Mouse (Mus musculus) intestine, embryonic 14.5 days (tissue): Measurements from ENCODE around the gene Mapt. TPM values are rescaled to one million over a fixed set of nuclear protein-coding genes. Genes with fewer than 3 reads are reported as not detected.
A peak's percentile ranks its signal among the peaks of the same experiment; 100 is the strongest.
"Not testable (repeated sequence)": the region's sequence is repeated elsewhere in the genome, so short reads cannot be mapped to it uniquely, and the experiment has no call there.

ENCODE experiments used
- ATAC-seq: fragments of 200-750 bp; cut with Nextera tagmentation; replicated peaks from 2 replicates; pipeline ENCODE4 v1.8.0; 2017; ENCODE audit warnings: low read depth, moderate number of reproducible peaks, moderate TSS enrichment, moderate library complexity; ENCODE audit not compliant: low FRiP score, low TSS enrichment
- DNase-seq: peaks from one replicate; pipeline ENCODE4 v3.0.0-alpha.2; 2018; ENCODE audit warnings: low spot score
- H3K27ac ChIP-seq: fragments of 300-500 bp; sonication (generic); 2 replicates; pipeline ENCODE4 v1.5.1; 2014; ENCODE audit warnings: low read depth, mild to moderate bottlenecking, control low read depth
- H3K27me3 ChIP-seq: fragments of 300-500 bp; sonication (generic); replicated peaks from 2 replicates; pipeline ENCODE4 v1.6.1; 2014; ENCODE audit warnings: low read length, control low read depth; ENCODE audit not compliant: control insufficient read depth, insufficient read depth
- H3K36me3 ChIP-seq: fragments of 300-500 bp; sonication (generic); 2 replicates; pipeline ENCODE4 v1.6.1; 2014; ENCODE audit warnings: low read length, control low read depth; ENCODE audit not compliant: control insufficient read depth, insufficient read depth
- H3K4me1 ChIP-seq: fragments of 300-500 bp; sonication (generic); replicated peaks from 2 replicates; pipeline ENCODE4 v1.6.1; 2014; ENCODE audit warnings: low read length, control low read depth, mixed read lengths; ENCODE audit not compliant: control insufficient read depth, insufficient read depth
- H3K4me2 ChIP-seq: fragments of 300-500 bp; sonication (generic); 2 replicates; pipeline ENCODE4 v1.6.1; 2014; ENCODE audit warnings: low read length
- H3K4me3 ChIP-seq: fragments of 300-500 bp; sonication (generic); 2 replicates; pipeline ENCODE4 v1.5.1; 2014; ENCODE audit warnings: low read depth, low read length, control low read depth, mixed read lengths
- H3K9ac ChIP-seq: fragments of 300-500 bp; sonication (generic); 2 replicates; pipeline ENCODE4 v1.6.1; 2014; ENCODE audit warnings: mild to moderate bottlenecking, low read length
- H3K9me3 ChIP-seq: fragments of 300-500 bp; sonication (generic); 2 replicates; pipeline ENCODE4 v1.6.1; 2016; ENCODE audit warnings: low read length, control low read depth; ENCODE audit not compliant: control insufficient read depth
- WGBS: fragments of 180-500 bp; shearing (Covaris S2); extraction: QIAGEN DNeasy Blood & Tissue Kit; methylation state at CpG from one replicate; pipeline ENCODE4 v1.1.7; 2014; 5-methylcytosine and 5-hydroxymethylcytosine counted together
- polyA plus RNA-seq: library from polyadenylated mRNA; unstranded; fragments of >200 nt; fragmentation: Nextera tagmentation; extraction: Ambion mirVana; gene quantifications from 2 replicates; pipeline ENCODE4 v1.2.1, GENCODE M21; 2014

Gene Mapt
- polyA plus RNA-seq, 1 experiment from 2014 or later: 16.8 TPM

DNA sequence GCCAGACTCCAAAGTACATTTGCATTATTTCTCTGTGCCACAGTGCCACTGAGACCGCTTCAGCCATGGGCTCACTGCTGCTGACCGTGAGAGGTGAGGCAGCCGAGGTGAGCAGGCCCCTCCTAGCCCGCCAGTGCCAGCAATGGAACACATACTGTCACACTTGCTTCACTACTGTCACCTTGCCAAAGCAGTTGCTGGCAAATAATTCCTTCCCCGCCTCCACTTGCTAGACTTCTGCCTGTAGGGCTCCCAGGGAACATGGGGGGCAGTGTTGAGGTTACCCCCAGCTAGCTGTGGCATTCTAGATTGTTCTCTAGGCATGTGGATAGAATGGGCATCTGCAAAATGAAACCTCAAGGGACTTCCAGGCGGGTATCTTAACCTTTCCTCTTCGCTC, 6.0 kb downstream of the Mapt start:
- H3K4me2 ChIP-seq: no peak overlapping the region
- no peaks in the 10 kb centered on the region for H3K9me3 ChIP-seq
- H3K27me3 ChIP-seq: peaks cover 49% of the 10 kb centered on the region
- no peak for ATAC-seq
- no peak overlapping the region for H3K4me3 ChIP-seq
- H3K36me3 ChIP-seq: no peaks in the 10 kb centered on the region
- no peak overlapping the region for H3K9ac ChIP-seq
- H3K4me1 ChIP-seq: no peaks in the 10 kb centered on the region; the same call in 1 of the 2 replicates
- no peak overlapping the region for H3K27ac ChIP-seq
- DNase-seq: no peak
- 76% methylated on average over 7 of the region's 7 CpGs for WGBS

DNA sequence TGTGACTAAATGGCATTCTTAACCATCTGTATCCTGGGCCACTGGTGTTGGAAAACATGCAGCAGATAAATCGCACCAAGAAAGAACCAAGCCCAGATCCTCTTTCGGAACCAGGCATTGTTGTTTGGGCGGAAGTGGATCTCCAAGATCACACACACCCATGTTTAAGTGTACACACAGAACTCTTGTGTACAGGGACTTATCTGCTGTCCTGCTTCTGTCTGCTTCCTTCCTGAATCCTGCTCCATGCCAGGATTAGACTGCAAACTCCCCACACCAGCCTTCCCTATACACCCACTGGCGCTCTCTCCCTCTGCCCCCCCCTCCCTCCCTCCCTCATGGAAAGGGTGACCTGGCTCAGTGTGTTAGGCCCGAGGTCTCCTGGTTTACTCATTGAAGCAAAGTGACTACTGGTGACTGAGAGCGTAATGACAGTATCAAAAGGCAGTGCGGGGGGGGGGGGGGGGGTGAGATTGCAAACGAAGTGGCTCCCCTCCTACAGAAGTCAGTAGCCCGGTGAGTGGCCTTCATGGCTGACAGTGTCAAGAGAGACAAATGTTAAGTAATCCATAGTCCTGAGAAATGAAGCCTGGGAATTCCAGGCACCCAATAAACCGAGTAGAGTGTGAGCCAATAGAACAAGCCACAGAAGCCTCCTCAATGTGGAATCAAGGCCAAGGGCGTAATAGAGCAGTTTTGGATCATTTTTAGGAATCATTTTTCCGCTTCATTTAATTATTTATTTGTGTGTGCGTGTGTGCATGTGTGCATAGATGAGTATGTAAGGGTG, 7.0 kb downstream of the Mapt start:
- no peak overlapping the region for H3K4me2 ChIP-seq
- H3K4me1 ChIP-seq: no peaks in the 10 kb centered on the region; the same call in 1 of the 2 replicates
- DNase-seq (no peak), ATAC-seq (no peak)
- no peaks in the 10 kb centered on the region for H3K36me3 ChIP-seq
- no peak overlapping the region for H3K4me3 ChIP-seq
- WGBS: 61% methylated on average over 13 of the region's 13 CpGs
- H3K9ac ChIP-seq: no peak overlapping the region
- H3K27me3 ChIP-seq: peaks cover 40% of the 10 kb centered on the region
- H3K9me3 ChIP-seq: no peaks in the 10 kb centered on the region
- H3K27ac ChIP-seq: no peak overlapping the region

DNA sequence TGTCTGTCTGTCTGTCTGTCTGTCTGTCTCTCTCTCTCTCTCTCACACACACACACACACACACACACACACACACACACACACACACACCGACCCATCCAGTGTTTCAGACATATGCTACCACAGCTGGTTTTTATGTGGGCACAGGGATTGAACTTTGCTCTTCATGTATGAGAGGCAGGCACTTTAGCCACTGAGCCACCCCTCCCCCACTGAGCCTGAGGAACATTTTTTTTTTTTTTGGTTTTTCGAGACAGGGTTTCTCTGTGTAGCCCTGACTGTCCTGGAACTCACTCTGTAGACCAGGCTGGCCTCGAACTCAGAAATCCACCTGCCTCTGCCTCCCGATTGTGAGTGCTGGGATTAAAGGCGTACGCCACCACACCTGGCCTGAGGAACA, 14.3 kb downstream of the Mapt start:
- H3K27me3 ChIP-seq, H3K36me3 ChIP-seq, H3K9ac ChIP-seq, H3K9me3 ChIP-seq, DNase-seq, H3K4me2 ChIP-seq, H3K4me3 ChIP-seq, H3K4me1 ChIP-seq, ATAC-seq, H3K27ac ChIP-seq: not testable (repeated sequence)
- WGBS: 75% methylated on average over 6 of the region's 6 CpGs

DNA sequence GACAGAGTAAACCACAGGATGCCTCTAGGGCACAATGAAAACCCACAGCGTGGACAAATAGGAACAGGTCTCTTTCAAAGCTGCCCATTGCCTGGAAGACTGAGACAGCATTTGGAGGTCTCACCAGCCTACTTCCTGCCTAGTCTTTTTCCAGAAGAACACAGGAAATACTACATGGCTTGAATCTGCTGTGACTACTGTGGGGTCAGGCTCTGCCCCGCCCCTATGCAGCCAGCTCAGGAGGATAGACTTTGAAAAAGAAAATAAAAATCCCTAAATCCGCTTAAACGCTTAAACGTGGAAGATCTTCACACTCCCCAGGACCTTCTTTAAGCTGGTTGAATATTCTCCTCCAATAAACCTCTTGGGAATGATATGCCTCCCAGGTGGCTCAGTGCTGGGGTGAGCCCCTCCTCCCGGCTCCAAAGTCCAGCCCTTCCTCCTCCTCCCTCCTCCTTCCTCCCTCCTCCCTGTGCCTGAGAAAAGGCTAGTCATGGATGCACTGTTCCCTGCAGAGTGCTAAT, 15.0 kb downstream of the Mapt start:
- WGBS: 16% methylated on average over 6 of the region's 6 CpGs
- H3K27me3 ChIP-seq: no peaks in the 10 kb centered on the region
- no peaks in the 10 kb centered on the region for H3K4me1 ChIP-seq
- H3K9ac ChIP-seq: no peak overlapping the region
- no peaks in the 10 kb centered on the region for H3K36me3 ChIP-seq
- no peaks in the 10 kb centered on the region for H3K9me3 ChIP-seq
- DNase-seq (no peak), ATAC-seq (peak; percentile 77)
- no peak overlapping the region for H3K27ac ChIP-seq
- 0 out of 2 replicates have a peak overlapping the region, but pooled peaks have one; percentile 3 for H3K4me2 ChIP-seq
- no peak overlapping the region for H3K4me3 ChIP-seq

DNA sequence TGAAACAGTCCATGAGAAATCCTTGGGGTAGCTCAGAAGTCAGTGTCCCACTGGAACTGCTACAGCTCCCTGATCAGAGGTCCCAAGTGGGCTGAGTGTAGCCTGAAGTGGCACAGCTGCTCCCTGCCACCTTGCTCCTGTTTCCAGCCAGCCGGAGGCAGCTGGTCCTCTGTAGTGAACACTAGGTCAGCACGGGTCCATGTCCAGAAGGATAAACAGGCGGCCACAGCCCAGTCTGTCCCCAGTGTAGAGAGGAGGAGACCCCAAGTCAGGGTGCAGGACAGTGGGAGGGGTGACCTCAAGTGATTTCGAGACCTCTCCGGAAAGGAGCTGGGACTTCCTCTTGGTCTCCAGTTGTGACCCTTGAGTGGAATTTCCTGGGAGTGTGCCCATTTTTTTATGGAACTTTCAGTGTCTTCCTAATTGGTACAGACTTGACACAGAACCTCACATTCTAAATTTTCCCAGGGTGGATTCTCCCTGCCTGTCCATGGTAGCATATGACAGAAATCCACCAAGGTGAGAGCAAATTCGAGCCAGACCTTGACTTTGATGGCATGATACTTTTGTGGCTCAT, 16.0 kb downstream of the Mapt start:
- Histone ChIP-seq H3K4me1 (no peaks in the 10 kb centered on the region), H3K27me3 (no peaks in the 10 kb centered on the region), H3K27ac (no peak overlapping the region), H3K4me2 (no peak overlapping the region), H3K36me3 (no peaks in the 10 kb centered on the region), H3K9ac (no peak overlapping the region), H3K9me3 (no peaks in the 10 kb centered on the region), H3K4me3 (no peak overlapping the region)
- DNase-seq (no peak), ATAC-seq (no peak)
- 76% methylated on average over 6 of the region's 6 CpGs for WGBS

DNA sequence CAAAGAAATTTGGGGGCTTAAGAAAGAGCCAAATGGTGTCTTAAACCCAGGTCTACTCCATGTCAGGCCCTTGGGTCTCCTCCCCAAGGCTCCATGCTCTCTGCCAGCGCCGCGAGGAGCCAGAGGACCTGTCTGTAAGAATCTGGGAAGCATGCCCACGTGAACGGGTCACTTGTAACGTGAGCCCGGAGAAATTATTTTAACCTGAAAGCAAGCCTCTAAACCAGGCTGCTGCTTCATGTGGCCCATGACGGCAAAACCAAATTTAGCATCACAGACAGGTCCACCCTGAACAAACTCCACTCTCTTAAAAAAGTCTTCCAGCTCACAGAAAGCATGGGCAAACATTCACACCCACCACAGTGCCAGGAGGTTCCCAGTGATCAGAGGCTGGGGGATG, 18.2 kb downstream of the Mapt start:
- no peak for ATAC-seq
- Histone ChIP-seq H3K4me1 (no peaks in the 10 kb centered on the region), H3K4me3 (no peak overlapping the region), H3K36me3 (no peaks in the 10 kb centered on the region), H3K9ac (no peak overlapping the region), H3K27me3 (no peaks in the 10 kb centered on the region), H3K4me2 (no peak overlapping the region), H3K27ac (no peak overlapping the region), H3K9me3 (no peaks in the 10 kb centered on the region)
- no peak for DNase-seq
- 74% methylated on average over 8 of the region's 8 CpGs for WGBS

DNA sequence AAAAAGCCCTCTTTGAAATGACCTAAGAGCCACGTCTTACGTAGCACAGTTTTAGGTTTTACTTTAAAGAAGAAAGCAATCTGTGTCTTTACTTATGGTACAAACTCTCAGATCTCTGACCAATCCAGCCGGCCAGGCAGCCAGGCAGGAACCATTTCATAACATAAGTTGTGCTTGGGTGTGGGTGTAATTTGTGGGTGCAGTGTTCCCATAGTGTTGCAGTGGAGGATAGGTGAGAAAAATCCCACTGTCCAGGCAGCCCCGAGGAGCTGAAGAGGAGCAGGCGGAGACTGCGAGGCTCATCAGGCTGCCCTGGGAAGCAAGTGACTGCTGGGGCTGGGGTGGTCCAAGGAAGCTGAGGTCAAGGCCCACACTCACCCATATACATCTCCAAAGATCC, 19.9 kb downstream of the Mapt start:
- 66% methylated on average over 6 of the region's 6 CpGs for WGBS
- H3K27me3 ChIP-seq: no peaks in the 10 kb centered on the region
- DNase-seq (no peak), ATAC-seq (no peak)
- no peaks in the 10 kb centered on the region for H3K9me3 ChIP-seq
- H3K4me1 ChIP-seq: no peaks in the 10 kb centered on the region
- H3K36me3 ChIP-seq: no peaks in the 10 kb centered on the region
- H3K27ac ChIP-seq: no peak overlapping the region
- no peak overlapping the region for H3K4me2 ChIP-seq
- no peak overlapping the region for H3K4me3 ChIP-seq
- no peak overlapping the region for H3K9ac ChIP-seq

DNA sequence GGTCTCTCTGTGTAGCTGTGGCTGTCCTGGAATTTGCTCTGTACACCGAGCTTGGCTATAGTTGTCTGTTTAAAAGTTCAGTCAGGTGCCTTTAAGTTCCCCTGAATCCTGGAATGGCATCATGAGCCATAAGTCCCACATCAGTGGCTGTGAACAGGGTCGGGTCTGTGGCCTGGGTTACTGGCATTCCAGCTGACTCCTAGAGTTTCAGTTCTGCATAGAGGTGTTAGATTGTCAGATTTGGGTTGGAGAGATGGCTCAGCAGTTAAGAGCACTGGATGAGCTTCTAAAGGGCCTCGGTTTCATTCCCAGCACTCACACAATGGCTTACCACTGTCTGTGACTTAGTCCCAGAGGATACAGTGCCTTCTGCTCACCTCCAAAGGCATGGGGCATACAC, 20.9 kb downstream of the Mapt start:
- ATAC-seq (no peak), DNase-seq (no peak)
- H3K36me3 ChIP-seq: no peaks in the 10 kb centered on the region
- H3K4me2 ChIP-seq: no peak overlapping the region
- no peak overlapping the region for H3K4me3 ChIP-seq
- no peaks in the 10 kb centered on the region for H3K9me3 ChIP-seq
- H3K9ac ChIP-seq: no peak overlapping the region
- H3K4me1 ChIP-seq: no peaks in the 10 kb centered on the region
- no peak overlapping the region for H3K27ac ChIP-seq
- H3K27me3 ChIP-seq: no peaks in the 10 kb centered on the region
- 72% methylated on average over 3 of the region's 3 CpGs for WGBS
